In genomic region chr13:31567617-31568294, GRCm38 (mm10) we compare ENCODE assay signal across 16 mouse cellular contexts. TPM values are rescaled to one million over a fixed set of nuclear protein-coding genes. Genes with fewer than 3 reads are reported as not detected.
A peak's percentile ranks its signal among the peaks of the same experiment; 100 is the strongest.
DNase-seq lines count a peak whose midpoint lies in the region; ATAC-seq lines count a peak whose summit lies in the region.
"Had no signal": no experiment of that assay in that cellular context is flagged by ENCODE, and none has a peak within 500 bp of the region (broad histone marks: within the 10 kb centered on the region; RNA-seq: fewer than 3 reads in every experiment).

No protein-coding gene starts in this region.

- WGBS in intestine, embryonic 16.5 days, result 73% methylated on average over 6 of the region's 6 CpGs
- WGBS in hindbrain, embryonic 14.5 days, result 92% methylated on average over 6 of the region's 6 CpGs
- 86% methylated on average over 6 of the region's 6 CpGs for WGBS in kidney, embryonic 16.5 days

- H3K36me3 ChIP-seq in intestine, embryonic 16.5 days (ENCODE audit: control insufficient read depth, insufficient read depth, low read length), result no peaks in the 10 kb centered on the region
- H3K36me3 ChIP-seq in hindbrain, embryonic 14.5 days (replicated peaks; ENCODE audit: control insufficient read depth, insufficient read depth), result no peaks in the 10 kb centered on the region
- no peaks in the 10 kb centered on the region for H3K36me3 ChIP-seq in kidney, embryonic 16.5 days (ENCODE audit: insufficient read depth, low read length)
- H3K36me3 ChIP-seq: embryonic facial prominence, embryonic 13.5 days; forebrain, embryonic 12.5 days; midbrain, embryonic 13.5 days had no signal

- H3K4me2 ChIP-seq in intestine, embryonic 16.5 days (ENCODE audit: low read depth, low read length), result no peak overlapping the region
- no peak overlapping the region for H3K4me2 ChIP-seq in hindbrain, embryonic 14.5 days (replicated peaks)
- H3K4me2 ChIP-seq in kidney, embryonic 16.5 days (replicated peaks; ENCODE audit: low read depth, low read length), result no peak overlapping the region
- H3K4me2 ChIP-seq: embryonic facial prominence, embryonic 13.5 days; forebrain, embryonic 12.5 days; heart, embryonic 11.5 days; midbrain, embryonic 13.5 days had no signal

- ATAC-seq in intestine, embryonic 16.5 days, result peak; percentile 96
- no peak for ATAC-seq in hindbrain, embryonic 14.5 days (ENCODE audit: low FRiP score)
- no peak for ATAC-seq in kidney, embryonic 16.5 days (ENCODE audit: low FRiP score, low TSS enrichment)
- ATAC-seq: hindbrain, embryonic 16.5 days; midbrain, embryonic 13.5 days had no signal

- no peaks in the 10 kb centered on the region for H3K9me3 ChIP-seq in intestine, embryonic 16.5 days (ENCODE audit: control insufficient read depth, low read length)
- H3K9me3 ChIP-seq in hindbrain, embryonic 14.5 days (ENCODE audit: control insufficient read depth, low read length), result no peaks in the 10 kb centered on the region
- H3K9me3 ChIP-seq in kidney, embryonic 16.5 days (ENCODE audit: low read length), result no peaks in the 10 kb centered on the region
- H3K9me3 ChIP-seq: embryonic facial prominence, embryonic 13.5 days; forebrain, embryonic 12.5 days; midbrain, embryonic 13.5 days had no signal

- H3K4me1 ChIP-seq in intestine, embryonic 16.5 days (ENCODE audit: control insufficient read depth, insufficient read depth, low read length), result 0 out of 2 replicates have a peak, but pooled peaks cover 2% of the 10 kb centered on the region
- no peaks in the 10 kb centered on the region for H3K4me1 ChIP-seq in hindbrain, embryonic 14.5 days (replicated peaks; ENCODE audit: control insufficient read depth, insufficient read depth, low read length)
- H3K4me1 ChIP-seq in kidney, embryonic 16.5 days (ENCODE audit: insufficient read depth, low read length), result 0 out of 2 replicates have a peak, but pooled peaks cover 3% of the 10 kb centered on the region
- H3K4me1 ChIP-seq: forebrain, embryonic 12.5 days; midbrain, embryonic 13.5 days had no signal

- DNase-seq in urinary bladder, postnatal 14 days (ENCODE audit: low spot score), result peak; percentile 66
- DNase-seq in urinary bladder, postnatal 25 days (ENCODE audit: low spot score), result no peak
- DNase-seq in NIH3T3 (ENCODE audit: low read depth), result peak; percentile 80
- DNase-seq in left cerebral cortex, adult 9 months (ENCODE audit: low spot score in 2 of 2), result no peak
- DNase-seq in hindbrain, embryonic 14.5 days (ENCODE audit: low spot score), result no peak
- DNase-seq: adrenal gland, adult 8-10 months; cerebellum, postnatal 36 days; kidney, postnatal 25 days; lung, postnatal 10 days had no signal

- H3K27ac ChIP-seq in intestine, embryonic 16.5 days (ENCODE audit: low read length), result no peak overlapping the region
- H3K27ac ChIP-seq in hindbrain, embryonic 14.5 days, result no peak overlapping the region
- no peak overlapping the region for H3K27ac ChIP-seq in kidney, embryonic 16.5 days (ENCODE audit: low read length)
- H3K27ac ChIP-seq: embryonic facial prominence, embryonic 13.5 days; forebrain, embryonic 12.5 days; midbrain, embryonic 13.5 days had no signal

- H3K9ac ChIP-seq in intestine, embryonic 16.5 days (ENCODE audit: low read depth, low read length), result no peak overlapping the region
- H3K9ac ChIP-seq in hindbrain, embryonic 14.5 days, result no peak overlapping the region
- H3K9ac ChIP-seq in kidney, embryonic 16.5 days (replicated peaks; ENCODE audit: low read length), result no peak overlapping the region
- H3K9ac ChIP-seq: embryonic facial prominence, embryonic 13.5 days; forebrain, embryonic 12.5 days; midbrain, embryonic 13.5 days had no signal

- no peak overlapping the region for H3K4me3 ChIP-seq in intestine, embryonic 16.5 days (ENCODE audit: low read length)
- no peak overlapping the region for H3K4me3 ChIP-seq in hindbrain, embryonic 14.5 days (replicated peaks; ENCODE audit: low read length)
- no peak overlapping the region for H3K4me3 ChIP-seq in kidney, embryonic 16.5 days (ENCODE audit: low read length)
- H3K4me3 ChIP-seq: embryonic facial prominence, embryonic 13.5 days; forebrain, embryonic 12.5 days; midbrain, embryonic 13.5 days had no signal

- H3K27me3 ChIP-seq in intestine, embryonic 16.5 days (replicated peaks; ENCODE audit: control insufficient read depth, insufficient read depth, low read length), result no peaks in the 10 kb centered on the region
- peaks cover 27% of the 10 kb centered on the region for H3K27me3 ChIP-seq in hindbrain, embryonic 14.5 days (ENCODE audit: control insufficient read depth, insufficient read depth, low read length)
- peaks cover 42% of the 10 kb centered on the region for H3K27me3 ChIP-seq in kidney, embryonic 16.5 days (ENCODE audit: insufficient read depth, low read length)

RNA-seq across cellular contexts. Expression of gene A530084C06Rik, which starts 8.6 kb away (rescaled TPM):
- polyA plus RNA-seq in intestine, embryonic 16.5 days (2015; fragmentation: Nextera tagmentation; extraction: Ambion mirVana), result not detected in 2 replicates
- polyA plus RNA-seq in hindbrain, embryonic 14.5 days (2014; fragmentation: Nextera tagmentation; extraction: Ambion mirVana), result not detected in 2 replicates
- polyA plus RNA-seq in kidney, embryonic 16.5 days (2015; fragmentation: Nextera tagmentation; extraction: Ambion mirVana), result not detected in 2 replicates
- polyA plus RNA-seq: embryonic facial prominence, embryonic 13.5 days; forebrain, embryonic 12.5 days; heart, embryonic 11.5 days; hindbrain, embryonic 16.5 days; midbrain, embryonic 13.5 days had no signal

RNA-seq across cellular contexts. Expression of gene Foxq1, which starts 11.8 kb away (rescaled TPM):
- 1.2 and 1.8 TPM in 2 replicates for polyA plus RNA-seq in intestine, embryonic 16.5 days (2015; fragmentation: Nextera tagmentation; extraction: Ambion mirVana)
- 2.9 and 3.1 TPM in 2 replicates for polyA plus RNA-seq in hindbrain, embryonic 14.5 days (2014; fragmentation: Nextera tagmentation; extraction: Ambion mirVana)
- polyA plus RNA-seq in kidney, embryonic 16.5 days (2015; fragmentation: Nextera tagmentation; extraction: Ambion mirVana), result 3.6 and 4.4 TPM in 2 replicates

RNA-seq across cellular contexts. Expression of gene Foxf2, which starts 57.9 kb away (rescaled TPM):
- 11.4 and 13.7 TPM in 2 replicates for polyA plus RNA-seq in intestine, embryonic 16.5 days (2015; fragmentation: Nextera tagmentation; extraction: Ambion mirVana)
- polyA plus RNA-seq in hindbrain, embryonic 14.5 days (2014; fragmentation: Nextera tagmentation; extraction: Ambion mirVana), result 5.3 and 6.2 TPM in 2 replicates
- 0.61 TPM in 1 of 2 replicates, not detected in the other for polyA plus RNA-seq in kidney, embryonic 16.5 days (2015; fragmentation: Nextera tagmentation; extraction: Ambion mirVana)

Comparison
In these comparisons a context has a peak if more than half of its experiments do, and no peak if none do; other contexts are left out.
1. DNase-seq: peak in urinary bladder, postnatal 14 days (single experiment) and NIH3T3 (single experiment); none in urinary bladder, postnatal 25 days (single experiment), left cerebral cortex, adult 9 months (0 of 2) and hindbrain, embryonic 14.5 days (single experiment).